Mouse (Mus musculus) brain, embryonic 14.5 days (tissue): ENCODE results near the gene Tmprss11a. TPM values are rescaled to one million over a fixed set of nuclear protein-coding genes. Genes with fewer than 3 reads are reported as not detected.
A peak's percentile ranks its signal among the peaks of the same experiment; 100 is the strongest.

Source experiments
- DNase-seq: peaks from one replicate; pipeline ENCODE4 v3.0.0-alpha.2; 2011; ENCODE audit warnings: low read depth
- CTCF ChIP-seq: fragments of 200-500 bp; IDR thresholded peaks from 2 replicates; pipeline ENCODE4 v1.5.1; 2012; ENCODE audit warnings: inconsistent platforms, mild to moderate bottlenecking, moderate library complexity, borderline replicate concordance; ENCODE audit not compliant: insufficient read depth, insufficient read length; ENCODE audit errors: extremely low read depth
- POLR2A ChIP-seq: fragments of 200-500 bp; IDR thresholded peaks from 2 replicates; pipeline ENCODE4 v1.6.1; 2012; ENCODE audit warnings: mild to moderate bottlenecking, inconsistent platforms, borderline replicate concordance; ENCODE audit not compliant: poor library complexity, insufficient read depth, insufficient read length, severe bottlenecking; ENCODE audit errors: extremely low read depth
- polyA plus RNA-seq: library from polyadenylated mRNA; depleted of rRNA; stranded (reverse); fragments of >200 nt; gene quantifications from 2 replicates; pipeline ENCODE4 v1.2.3, GENCODE M21; 2012; rRNA removed

Gene Tmprss11a
- polyA plus RNA-seq, result 0.04 TPM in 2 replicates

- TF ChIP-seq CTCF (no peak), POLR2A (no peak)
- no peak for DNase-seq
Observed at GRCm38 (mm10) chr5:86468890-86469289, at the start of gene Tmprss11a. Gene Tmprss11a, minus strand, starts transcription at chr5:86468990.

GRCm38 (mm10) chr5:86518500-86518899 is 49.7 kb upstream of the Tmprss11a start, which contains the start of gene Tmprss11g:
Gene Tmprss11g, minus strand, starts transcription at chr5:86518600.
- TF ChIP-seq POLR2A (no peak), CTCF (no peak)
- DNase-seq, result no peak

GRCm38 (mm10) chr5:86511538-86511937 is 42.7 kb upstream of the Tmprss11a start:
- no peak for TF ChIP-seq CTCF
- TF ChIP-seq POLR2A, result no peak
- no peak for DNase-seq

- peak; percentile 3 for DNase-seq
- no peak for TF ChIP-seq CTCF
- TF ChIP-seq POLR2A, result no peak
Observed at GRCm38 (mm10) chr5:86493453-86493852, 24.7 kb upstream of the Tmprss11a start.

GRCm38 (mm10) chr5:86482562-86482961 is 13.8 kb upstream of the Tmprss11a start:
- DNase-seq, result peak; percentile 40
- TF ChIP-seq CTCF (no peak), POLR2A (no peak)

- no peak for DNase-seq
- TF ChIP-seq POLR2A (no peak), CTCF (no peak)
Observed at GRCm38 (mm10) chr5:86482031-86482430, 13.2 kb upstream of the Tmprss11a start.

GRCm38 (mm10) chr5:86473859-86474258 is 5.1 kb upstream of the Tmprss11a start:
- TF ChIP-seq CTCF (no peak), POLR2A (no peak)
- DNase-seq, result no peak

GRCm38 (mm10) chr5:86439306-86439705 is 29.5 kb downstream of the Tmprss11a start:
- TF ChIP-seq CTCF (no peak), POLR2A (no peak)
- DNase-seq, result peak; percentile 14

GRCm38 (mm10) chr5:86438548-86438947 is 30.2 kb downstream of the Tmprss11a start:
- TF ChIP-seq POLR2A (no peak), CTCF (no peak)
- no peak for DNase-seq

GRCm38 (mm10) chr5:86432697-86433096 is 36.1 kb downstream of the Tmprss11a start:
- DNase-seq, result peak; percentile 72
- TF ChIP-seq CTCF, result peak; percentile 59; the same call in 1 of the 2 replicates
- TF ChIP-seq POLR2A, result no peak

GRCm38 (mm10) chr5:86431096-86431495 is 37.7 kb downstream of the Tmprss11a start:
- no peak for TF ChIP-seq CTCF
- no peak for TF ChIP-seq POLR2A

GRCm38 (mm10) chr5:86421323-86422028 is 47.3 kb downstream of the Tmprss11a start:
- TF ChIP-seq CTCF (no peak), POLR2A (no peak)
- peak; percentile 68 for DNase-seq

More at GRCm38 (mm10) chr5:86431096-86431495, 37.7 kb downstream of the Tmprss11a start:
- no peak for DNase-seq

GRCm38 (mm10) chr5:86419494-86419893 is 49.3 kb downstream of the Tmprss11a start:
- TF ChIP-seq POLR2A (no peak), CTCF (peak; percentile 48; the same call in 1 of the 2 replicates)
- peak; percentile 39 for DNase-seq

GRCm38 (mm10) chr5:86414280-86414679 is 54.5 kb downstream of the Tmprss11a start:
- no peak for DNase-seq
- TF ChIP-seq POLR2A, result no peak
- no peak for TF ChIP-seq CTCF

GRCm38 (mm10) chr5:86410815-86411214 is 58.0 kb downstream of the Tmprss11a start:
- peak; percentile 43 for DNase-seq

More at GRCm38 (mm10) chr5:86410815-86411214, 58.0 kb downstream of the Tmprss11a start:
- TF ChIP-seq POLR2A (no peak), CTCF (peak; percentile 16; the same call in 1 of the 2 replicates)
